Mouse (Mus musculus): Measurements from ENCODE around the gene Oxt.

- TF ChIP-seq POLR2A (IDR thresholded peaks at IDR 0.05; ENCODE audit: borderline replicate concordance, insufficient read depth, low read length) (no peak), CTCF (IDR thresholded peaks at IDR 0.05; ENCODE audit: borderline replicate concordance, insufficient read depth, low read depth, low read length) (no peak)
These were observed 8.1 kb downstream of the Oxt start for GRCm38 (mm10) chr2:130583902-130584560.
